Mouse (Mus musculus) bone marrow macrophage, adult 2 months (primary cell): ENCODE measurements around the gene Gm10134. TPM values are rescaled to one million over a fixed set of nuclear protein-coding genes. Genes with fewer than 3 reads are reported as not detected.

Experiments used
- H3K27ac ChIP-seq: 2 replicates; pipeline ENCODE4 v1.5.1; 2012; ENCODE audit warnings: low read depth, low read length; ENCODE audit not compliant: insufficient read depth
- H3K4me1 ChIP-seq: 2 replicates; pipeline ENCODE4 v1.6.1; 2012; ENCODE audit warnings: low read length; ENCODE audit not compliant: control insufficient read depth, insufficient read depth
- H3K4me3 ChIP-seq: 2 replicates; pipeline ENCODE4 v1.5.1; 2012; ENCODE audit warnings: mild to moderate bottlenecking, low read length, moderate library complexity; ENCODE audit not compliant: insufficient read depth
- CTCF ChIP-seq: IDR thresholded peaks from 2 replicates; pipeline ENCODE4 v1.5.1; 2012; ENCODE audit warnings: low read depth, mild to moderate bottlenecking, low read length, moderate library complexity
- POLR2A ChIP-seq: IDR thresholded peaks from 2 replicates; pipeline ENCODE4 v1.6.1; 2012; ENCODE audit warnings: mild to moderate bottlenecking, low read depth, low read length, borderline replicate concordance
- polyA plus RNA-seq: library from polyadenylated mRNA; stranded (reverse); fragments of >200 nt; gene quantifications from 2 replicates; pipeline ENCODE4 v1.2.4, GENCODE M21; 2012; ENCODE audit not compliant: missing spikeins, insufficient read depth, insufficient read length

Gm10134 gene
- polyA plus RNA-seq, 1 experiment = 5.1 TPM

DNA sequence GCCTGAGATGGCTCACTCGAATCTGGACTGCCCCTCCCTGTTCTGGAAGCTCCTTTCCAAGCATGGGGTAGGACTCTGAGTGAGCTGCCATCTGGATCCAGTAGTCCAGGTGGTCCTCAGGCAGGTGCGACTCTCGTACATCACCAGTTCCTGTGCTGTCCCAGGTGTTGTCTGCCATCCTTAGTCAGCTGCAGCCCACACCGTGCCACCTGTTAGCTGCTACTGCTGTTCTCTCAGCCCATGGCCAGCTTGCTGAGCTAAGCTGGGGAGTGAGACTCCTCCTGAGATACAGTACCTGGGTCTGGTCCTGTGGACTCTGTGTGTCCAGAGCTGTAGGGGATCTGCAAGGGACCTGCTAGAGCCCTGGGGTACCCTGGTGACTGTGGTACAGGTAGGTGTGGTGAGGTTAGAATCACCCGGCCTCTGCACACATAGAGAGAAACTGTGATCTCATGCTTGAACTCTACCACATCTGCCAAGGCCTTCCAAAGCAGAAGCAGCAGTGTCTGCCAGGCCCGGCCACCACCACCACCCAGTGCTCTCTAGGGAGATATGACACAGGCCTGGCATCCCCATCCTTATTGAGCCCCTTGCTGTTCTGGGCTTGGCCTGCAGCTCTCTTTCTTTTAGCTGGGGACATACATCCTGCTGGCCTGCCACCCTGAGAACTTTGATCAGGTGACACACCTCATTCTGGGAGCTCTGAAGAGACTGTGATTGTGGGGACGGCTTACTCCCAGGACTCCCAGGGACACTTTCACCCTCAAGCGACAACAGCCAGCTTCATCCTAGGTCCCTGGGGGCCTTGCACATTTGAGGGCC is 32.3 kb downstream of the Gm10134 start:
- H3K27ac ChIP-seq = peak overlapping the region; percentile 96
- H3K4me1 ChIP-seq = peaks cover 65% of the 10 kb centered on the region
- no peak for TF ChIP-seq CTCF
- H3K4me3 ChIP-seq = no peak overlapping the region

DNA sequence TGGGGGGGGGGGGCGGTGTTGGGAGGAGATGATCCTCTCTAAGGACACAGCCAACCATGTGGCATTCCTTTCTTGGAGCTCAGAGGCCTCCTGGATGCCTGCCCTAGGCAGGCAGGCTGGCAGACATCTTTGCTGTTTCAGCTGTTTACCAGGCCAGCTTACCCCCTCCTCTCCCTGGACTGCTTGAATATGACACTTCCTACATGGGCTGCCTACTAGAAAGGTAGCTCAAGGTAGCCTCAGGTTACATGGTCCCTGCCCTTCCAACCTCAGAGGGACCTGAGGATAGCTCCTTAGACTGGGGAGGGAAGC is 32.9 kb downstream of the Gm10134 start:
- peaks cover 65% of the 10 kb centered on the region for H3K4me1 ChIP-seq
- peak overlapping the region; percentile 96 for H3K27ac ChIP-seq
- TF ChIP-seq CTCF = no peak
- TF ChIP-seq POLR2A = no peak
- H3K4me3 ChIP-seq = no peak overlapping the region

DNA sequence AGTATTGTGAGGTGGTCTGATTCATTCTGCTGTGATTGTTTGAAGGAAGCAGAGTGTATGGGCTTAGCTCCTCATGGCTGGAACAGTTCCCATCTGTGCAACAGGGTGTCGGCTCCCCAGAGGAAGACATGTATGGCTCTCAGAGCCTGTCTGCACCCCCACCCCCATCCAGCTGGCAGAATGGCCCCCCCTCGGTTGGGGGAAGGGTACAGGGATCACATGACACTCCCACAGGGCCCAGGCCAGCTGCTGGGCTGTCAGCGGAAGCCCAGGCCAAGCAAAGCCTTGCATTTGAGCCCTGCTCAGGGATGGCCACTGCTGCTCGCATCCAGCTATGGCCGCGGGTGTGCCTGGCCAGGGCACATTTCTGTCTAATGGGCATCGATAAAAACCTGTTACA is 33.3 kb downstream of the Gm10134 start:
- Histone ChIP-seq H3K4me1 (peaks cover 65% of the 10 kb centered on the region), H3K27ac (peak overlapping the region; percentile 96), H3K4me3 (peak overlapping the region; percentile 6; the same call in 1 of the 2 replicates)
- TF ChIP-seq CTCF (no peak), POLR2A (no peak)

DNA sequence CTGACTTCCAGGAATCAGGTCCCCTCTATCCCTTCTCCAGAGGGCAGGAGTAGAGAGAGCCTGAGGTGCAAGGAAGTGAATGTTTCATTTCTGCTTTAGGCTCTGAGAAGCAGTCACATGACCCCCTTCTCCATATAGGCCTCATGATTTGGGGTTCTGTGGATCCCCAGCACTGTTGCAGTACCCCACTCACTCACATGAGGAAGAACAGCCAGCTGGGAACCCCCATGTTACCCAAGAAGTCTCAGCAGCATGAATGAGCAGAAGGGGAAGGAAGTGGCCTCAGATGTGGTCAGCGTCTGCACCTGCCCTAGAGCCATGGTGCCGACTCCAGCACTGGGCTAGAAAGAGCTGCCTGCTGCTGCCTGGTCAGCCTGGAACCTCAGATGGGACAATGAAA is 34.1 kb downstream of the Gm10134 start:
- peak overlapping the region; percentile 6; the same call in 1 of the 2 replicates for H3K4me3 ChIP-seq
- TF ChIP-seq CTCF (no peak), POLR2A (no peak)
- peak overlapping the region; percentile 96 for H3K27ac ChIP-seq
- peaks cover 64% of the 10 kb centered on the region for H3K4me1 ChIP-seq

DNA sequence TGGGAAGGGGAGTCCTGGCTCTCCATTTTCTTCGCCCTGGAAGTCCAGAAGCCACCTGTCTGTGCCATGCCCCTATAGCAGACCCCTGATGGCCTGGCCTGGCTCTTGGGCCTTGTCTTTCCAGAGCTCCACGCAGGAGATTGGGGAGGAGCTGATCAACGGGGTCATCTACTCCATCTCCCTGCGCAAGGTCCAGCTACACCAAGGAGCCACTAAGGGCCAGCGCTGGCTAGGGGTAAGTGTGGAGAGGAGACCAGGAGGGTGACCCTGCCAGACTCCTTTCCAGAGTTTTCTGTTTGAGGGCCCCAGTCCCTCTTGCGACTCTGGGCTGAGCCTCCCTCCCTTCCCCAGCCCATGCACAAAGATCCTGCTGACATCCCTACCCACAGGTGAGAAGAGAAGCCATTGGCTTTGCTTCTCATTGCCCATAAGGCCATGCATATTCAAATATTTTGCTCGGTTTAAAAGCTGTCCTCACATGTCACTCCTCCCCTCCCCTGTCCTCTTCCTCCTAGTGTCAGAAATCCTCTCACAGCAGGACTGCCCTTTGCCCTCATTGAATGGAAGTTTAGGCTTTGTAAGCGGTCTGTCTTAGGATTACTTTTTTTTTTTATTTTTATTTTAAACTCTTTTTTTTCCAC is 34.8 kb downstream of the Gm10134 start:
- Histone ChIP-seq H3K4me3 (no peak overlapping the region), H3K4me1 (peaks cover 60% of the 10 kb centered on the region), H3K27ac (peak overlapping the region; percentile 96)
- TF ChIP-seq POLR2A (no peak), CTCF (no peak)

DNA sequence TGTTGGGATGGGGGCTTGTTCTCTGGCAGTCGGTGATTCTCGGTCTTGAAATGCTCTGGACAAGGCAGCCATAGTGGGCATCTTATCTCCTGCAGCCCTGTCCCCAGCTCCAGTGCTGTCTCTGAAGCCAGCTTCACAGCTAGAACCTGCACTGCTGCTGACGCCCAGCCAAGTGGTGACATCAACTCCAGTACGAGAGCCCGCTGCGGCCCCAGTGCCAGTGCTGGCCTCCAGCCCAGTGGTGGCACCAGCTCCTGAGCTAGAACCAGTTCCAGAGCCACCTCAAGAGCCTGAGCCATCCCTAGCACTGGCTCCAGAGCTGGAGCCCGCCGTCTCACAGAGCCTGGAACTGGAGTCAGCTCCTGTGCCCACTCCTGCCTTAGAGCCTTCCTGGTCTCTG is 38.0 kb downstream of the Gm10134 start:
- H3K4me1 ChIP-seq = peaks cover 48% of the 10 kb centered on the region
- H3K27ac ChIP-seq = no peak overlapping the region
- TF ChIP-seq POLR2A = no peak
- TF ChIP-seq CTCF = no peak
- no peak overlapping the region for H3K4me3 ChIP-seq

DNA sequence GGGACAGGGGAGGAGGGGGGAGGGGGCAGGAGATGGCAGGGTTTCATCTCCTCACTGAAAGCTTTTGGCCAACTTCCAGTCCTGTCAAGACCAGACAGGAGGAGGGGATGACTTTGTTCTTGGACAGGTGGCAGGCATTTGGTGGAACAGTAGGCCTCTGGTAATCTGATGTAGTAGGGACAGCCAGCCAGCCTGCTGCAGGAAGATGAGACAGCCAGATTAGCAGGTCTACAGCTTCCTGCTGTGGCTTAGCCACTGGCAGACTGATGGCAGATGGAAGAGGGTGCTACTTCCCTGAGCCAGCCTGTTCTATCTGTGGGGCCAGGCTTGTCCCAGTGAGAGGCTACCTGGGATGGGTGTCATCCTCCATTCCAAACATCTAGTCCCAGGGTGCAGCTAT is 40.1 kb downstream of the Gm10134 start:
- Histone ChIP-seq H3K4me3 (no peak overlapping the region), H3K27ac (no peak overlapping the region), H3K4me1 (peaks cover 30% of the 10 kb centered on the region)
- TF ChIP-seq POLR2A = no peak
- TF ChIP-seq CTCF = no peak

DNA sequence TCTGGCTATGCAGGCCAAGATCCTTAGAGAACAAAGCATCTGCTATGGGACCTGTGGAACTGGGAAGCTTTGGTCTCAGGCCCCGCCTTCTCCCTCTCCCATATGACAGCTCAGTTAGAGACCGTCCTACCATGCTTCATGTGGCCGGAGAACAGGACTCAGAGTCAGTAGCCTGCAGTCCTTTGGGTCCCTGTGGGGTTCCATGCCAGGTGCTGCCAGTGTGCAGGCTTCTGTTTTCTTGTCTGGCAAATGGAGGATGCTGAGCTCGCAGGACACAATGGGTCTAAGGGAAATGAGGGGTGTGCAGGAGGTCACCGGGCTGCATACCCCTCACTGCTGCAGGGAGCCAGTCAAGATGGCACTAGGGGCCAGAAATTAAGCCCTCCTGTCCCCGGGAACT is 40.7 kb downstream of the Gm10134 start:
- Histone ChIP-seq H3K27ac (no peak overlapping the region), H3K4me3 (no peak overlapping the region), H3K4me1 (peaks cover 25% of the 10 kb centered on the region)
- no peak for TF ChIP-seq CTCF
- no peak for TF ChIP-seq POLR2A

DNA sequence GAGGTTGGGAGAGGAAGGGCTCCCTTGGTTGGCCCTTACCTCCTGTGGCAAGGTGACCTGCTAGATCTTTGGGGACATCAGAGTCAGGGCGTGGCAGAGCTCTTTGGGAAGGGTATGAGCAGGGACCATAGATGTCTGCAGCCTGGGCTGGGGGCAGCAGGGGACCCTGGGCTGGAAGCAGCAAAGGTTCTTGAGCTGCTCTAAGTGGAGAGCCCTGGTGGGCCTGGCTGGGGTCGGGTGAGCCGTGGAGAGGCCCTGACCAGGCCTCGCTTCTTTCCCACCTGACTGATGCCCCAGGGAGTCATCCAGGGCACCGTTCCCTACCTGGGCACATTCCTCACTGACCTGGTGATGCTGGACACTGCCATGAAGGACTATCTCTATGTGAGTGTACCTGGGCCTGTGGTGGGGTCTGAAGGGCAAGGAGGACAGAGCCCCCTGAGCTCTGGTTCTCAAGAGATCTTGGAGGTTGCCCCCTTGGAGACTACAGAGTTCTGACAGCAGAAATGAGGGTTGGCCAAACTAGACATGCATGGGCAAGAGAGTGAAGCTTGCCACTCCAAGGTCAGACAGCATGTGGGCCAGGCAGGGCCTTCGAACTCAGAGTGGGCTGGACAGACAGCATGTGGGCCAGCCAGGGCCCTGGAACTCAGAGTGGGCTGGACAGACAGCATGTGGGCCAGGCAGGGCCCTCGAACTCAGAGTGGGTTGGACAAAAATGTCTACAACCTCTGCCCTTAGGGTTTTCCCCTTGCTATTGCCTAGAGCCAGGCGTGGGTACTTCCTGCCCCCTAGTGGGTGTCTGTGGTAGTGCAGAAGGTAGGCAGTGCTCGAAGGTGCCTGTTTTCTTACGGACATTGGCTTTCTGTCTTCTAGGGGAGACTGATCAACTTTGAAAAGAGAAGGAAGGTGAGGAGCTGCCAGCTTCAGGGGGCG is 41.6 kb downstream of the Gm10134 start:
- TF ChIP-seq CTCF (peak; percentile 93), POLR2A (no peak)
- H3K27ac ChIP-seq = no peak overlapping the region
- peaks cover 23% of the 10 kb centered on the region for H3K4me1 ChIP-seq
- H3K4me3 ChIP-seq = no peak overlapping the region

DNA sequence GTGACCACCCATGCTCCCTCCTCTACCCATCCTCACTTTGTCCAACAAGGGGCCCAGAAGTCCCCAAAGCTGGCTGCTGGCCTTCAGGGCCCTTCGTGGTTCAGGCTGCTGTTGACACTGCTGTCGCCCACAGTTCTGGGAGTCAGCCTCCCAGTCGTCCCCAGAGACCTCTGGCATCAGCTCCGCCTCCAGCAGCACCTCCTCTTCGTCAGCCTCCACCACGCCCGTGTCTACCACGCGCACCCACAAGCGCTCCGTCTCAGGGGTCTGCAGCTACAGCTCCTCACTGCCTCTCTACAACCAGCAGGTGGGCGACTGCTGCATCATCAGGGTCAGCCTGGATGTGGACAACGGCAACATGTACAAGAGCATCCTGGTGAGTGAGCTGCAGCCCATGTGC is 43.3 kb downstream of the Gm10134 start:
- Histone ChIP-seq H3K27ac (no peak overlapping the region), H3K4me1 (peaks cover 23% of the 10 kb centered on the region), H3K4me3 (no peak overlapping the region)
- TF ChIP-seq CTCF (no peak), POLR2A (no peak)
